Mouse (Mus musculus): ENCODE data around the gene Ripply3. TPM values are rescaled to one million over a fixed set of nuclear protein-coding genes. Genes with fewer than 3 reads are reported as not detected.

Ripply3 gene
- total RNA-seq (2021), result 1 to 10 TPM; 1.9 to 3.4 TPM
- long read RNA-seq, experiment 1, transcript Ripply3-201 (4 exons, 1,531 nt), result major isoform, 5 of 5 reads
- long read RNA-seq, experiment 1, partial matches to known transcripts, result 0 of 5 reads
- long read RNA-seq, experiment 1, other reads (novel, unspliced or antisense), result 0 of 5 reads
- long read RNA-seq, experiment 2, partial matches to known transcripts, result 1 of 4 reads
- long read RNA-seq, experiment 2, other reads (novel, unspliced or antisense), result 0 of 4 reads

DNA sequence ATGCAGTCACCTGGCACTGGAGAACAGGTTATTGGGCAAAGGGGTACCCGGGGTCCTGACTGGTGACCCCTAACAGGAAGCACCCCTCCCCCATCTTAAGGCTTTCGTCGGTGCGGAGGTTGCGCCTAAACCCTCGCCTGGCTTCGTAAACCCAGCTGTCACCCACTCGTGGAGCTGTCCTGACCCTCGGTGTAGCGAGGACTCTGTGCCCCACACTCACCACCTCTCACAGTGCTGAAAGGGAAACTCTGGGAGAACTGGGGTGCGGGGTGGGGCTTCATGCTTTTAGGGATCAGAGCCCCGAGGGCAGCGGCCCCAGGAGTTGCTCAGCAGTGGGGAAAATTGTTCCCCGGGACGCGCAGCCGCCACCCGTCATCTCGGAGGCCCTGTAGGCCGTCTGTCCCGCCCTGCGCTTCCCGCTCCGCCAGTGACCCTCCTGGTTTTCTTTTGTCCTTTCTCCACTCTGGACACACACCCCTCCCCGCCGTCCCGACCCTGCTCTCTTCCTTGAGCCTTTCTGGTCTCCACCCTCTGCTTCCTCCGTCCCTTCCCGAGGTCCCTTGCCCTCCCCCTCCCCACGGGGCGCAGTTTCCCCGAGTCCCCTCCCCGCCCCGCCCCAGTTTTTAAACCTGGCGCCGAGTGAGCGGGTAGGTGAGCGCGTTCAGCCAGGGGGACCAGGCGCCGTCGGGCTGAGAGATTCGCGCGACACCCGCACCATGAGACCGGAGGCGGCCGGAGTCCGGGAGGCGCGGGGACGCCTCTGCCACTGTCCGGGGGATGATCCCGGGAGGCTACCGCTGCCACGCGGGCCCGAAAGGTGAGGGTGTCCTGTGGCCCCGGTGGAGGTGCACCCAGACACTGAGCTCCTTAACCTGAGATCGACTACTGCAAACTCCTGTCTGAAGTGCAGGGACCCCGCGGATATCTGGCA, at the start of gene Ripply3:
TSS of gene Ripply3 (plus strand) at position 640 of the 931 bp plus-strand sequence.
- peak; percentile 57 for DNase-seq

DNA sequence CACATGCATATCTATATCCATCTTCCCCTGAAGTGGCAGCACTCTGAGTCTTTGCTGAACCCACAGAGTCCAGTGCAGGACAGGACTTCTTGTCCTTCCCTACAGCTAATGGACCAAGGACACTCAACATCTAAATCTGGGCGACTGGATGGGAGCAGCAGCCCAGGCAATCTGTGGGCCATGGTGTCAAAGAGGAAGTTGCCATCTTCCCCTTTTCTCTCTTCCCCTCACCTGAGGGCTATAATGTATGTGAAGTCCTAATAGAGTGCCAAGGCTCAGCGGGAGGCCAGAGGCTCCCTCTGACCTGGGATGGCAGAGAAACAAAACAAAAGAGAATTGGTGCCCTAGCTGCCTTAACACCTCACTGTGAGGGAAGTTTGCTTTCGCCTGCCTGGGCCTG, 44.2 kb upstream of the Ripply3 start:
- no peak for DNase-seq

DNA sequence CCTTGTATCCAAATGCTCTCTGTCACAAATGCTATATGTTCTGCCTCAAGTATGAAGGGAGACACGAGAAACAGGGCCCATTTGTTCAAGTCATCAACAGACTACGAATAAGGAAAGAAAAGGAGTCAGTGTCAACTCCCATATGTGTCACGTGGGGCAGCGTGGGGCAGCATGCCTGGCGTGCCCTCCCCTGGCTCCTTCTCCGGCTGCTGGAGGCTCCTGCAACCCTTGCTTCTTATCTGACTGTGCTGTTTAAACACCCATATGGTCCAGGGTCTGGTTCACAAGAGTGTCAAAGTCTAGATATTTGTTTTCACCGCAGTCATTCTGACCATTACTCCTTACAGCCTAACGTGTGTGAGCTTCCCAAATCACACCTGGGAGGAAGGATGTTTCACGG, 40.4 kb upstream of the Ripply3 start:
- DNase-seq, result no peak

DNA sequence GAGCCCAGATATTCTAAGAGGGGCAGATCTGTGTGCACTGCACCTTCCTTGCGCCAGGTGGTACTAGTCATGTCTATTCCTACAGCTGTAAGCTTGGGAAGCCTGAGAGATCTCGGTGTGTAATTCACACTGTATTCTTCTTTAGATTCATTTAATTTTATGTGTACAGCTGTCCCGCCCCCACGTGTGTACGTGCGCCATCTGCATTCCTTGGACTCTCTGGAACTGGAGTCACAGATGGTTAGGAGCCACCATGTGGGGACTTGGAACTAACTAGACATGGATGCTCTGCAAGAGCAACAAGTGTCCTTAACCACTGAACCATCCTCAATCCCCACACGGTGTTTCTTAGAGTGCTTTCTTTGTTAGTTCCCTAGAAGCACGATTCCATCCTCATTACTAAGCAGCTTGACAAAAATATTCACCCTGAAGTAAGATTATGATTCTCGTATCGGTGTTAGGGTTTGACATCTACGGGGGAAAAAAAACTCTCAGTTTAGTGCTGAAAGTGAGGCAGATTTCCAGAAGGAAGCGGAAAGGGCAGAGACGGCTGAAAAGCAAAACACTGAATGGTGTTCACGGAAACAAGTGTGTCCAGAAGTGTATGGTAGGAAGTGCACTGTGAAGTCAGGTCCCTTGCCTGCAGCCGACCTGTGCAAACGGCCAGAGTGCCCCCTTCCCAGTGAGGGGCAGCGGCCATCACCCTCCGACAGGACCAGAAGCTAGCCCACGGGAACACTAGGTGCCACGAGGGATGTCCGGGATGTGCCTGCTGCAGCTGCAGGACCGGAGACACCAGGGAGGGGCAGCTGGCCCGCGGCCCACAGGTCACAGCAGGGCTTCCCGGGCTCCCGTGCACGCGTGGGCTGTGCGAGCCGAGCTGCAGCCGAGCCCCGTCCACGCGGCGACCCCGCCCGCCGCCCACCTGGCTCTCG, 38.8 kb upstream of the Ripply3 start:
- DNase-seq, result peak; percentile 41

DNA sequence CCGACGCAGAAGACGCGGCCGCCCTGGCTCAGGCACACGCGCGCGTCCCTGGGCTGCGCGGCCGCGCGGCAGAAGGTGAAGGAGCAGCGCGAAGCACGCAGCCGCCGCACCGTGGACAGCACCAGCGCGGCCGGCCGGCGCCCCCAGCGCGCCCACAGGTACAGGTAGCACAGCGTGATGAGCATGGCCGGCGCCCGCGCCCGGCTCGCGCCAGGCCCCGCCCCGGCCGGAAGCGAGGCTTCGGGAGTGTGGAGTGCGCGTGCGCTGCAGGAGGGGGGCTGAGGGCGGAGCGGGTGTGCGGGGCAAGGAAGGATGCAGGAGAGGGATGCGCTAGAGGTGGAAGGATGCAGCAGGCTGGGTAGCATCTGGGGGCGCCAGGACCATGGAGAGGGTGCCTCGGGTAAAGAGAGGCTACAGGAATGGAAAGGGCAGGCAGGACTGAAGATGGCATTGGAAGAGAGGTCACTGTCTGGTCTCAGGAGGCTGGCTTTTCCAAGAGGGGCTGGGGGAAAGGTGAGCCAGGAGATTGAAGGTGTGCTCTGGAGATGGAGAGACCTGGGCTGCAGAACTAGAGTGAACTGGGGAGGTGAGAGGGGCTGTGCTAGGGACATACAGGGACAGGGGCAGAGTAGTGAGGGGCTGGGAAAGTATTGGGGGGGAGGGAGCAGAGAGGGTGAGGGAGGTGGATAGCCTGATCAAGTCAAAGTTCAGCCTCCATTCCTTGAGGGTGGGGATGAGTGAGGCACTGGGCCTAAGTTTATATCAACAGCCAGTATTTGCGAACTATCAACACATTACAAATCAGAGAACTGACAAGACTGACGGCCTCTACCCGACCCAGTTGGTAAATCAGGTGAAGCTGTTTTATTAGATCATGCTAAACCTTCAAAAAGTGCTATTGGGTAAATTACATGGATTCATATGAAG, 37.9 kb upstream of the Ripply3 start:
- peak; percentile 75 for DNase-seq

DNA sequence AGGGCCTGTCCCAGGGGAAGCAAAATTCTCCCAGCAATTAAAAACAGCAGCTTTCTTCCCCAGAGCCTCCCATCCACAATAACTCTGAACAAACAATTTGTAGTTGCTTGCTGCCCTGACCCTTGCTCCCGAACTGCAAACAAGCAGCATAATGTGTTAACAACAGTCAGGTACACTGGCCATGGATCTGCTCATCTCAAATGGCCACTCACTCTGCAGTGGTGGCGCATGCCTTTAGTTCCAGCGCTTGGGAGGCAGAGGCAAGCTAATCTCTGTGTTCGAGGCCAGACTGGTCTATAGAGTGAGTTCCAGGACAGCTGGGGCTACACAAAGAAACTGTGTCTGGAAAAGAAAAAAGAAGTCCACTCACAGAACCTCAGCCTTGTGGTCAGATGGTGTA, 37.1 kb upstream of the Ripply3 start:
- DNase-seq, result no peak

DNA sequence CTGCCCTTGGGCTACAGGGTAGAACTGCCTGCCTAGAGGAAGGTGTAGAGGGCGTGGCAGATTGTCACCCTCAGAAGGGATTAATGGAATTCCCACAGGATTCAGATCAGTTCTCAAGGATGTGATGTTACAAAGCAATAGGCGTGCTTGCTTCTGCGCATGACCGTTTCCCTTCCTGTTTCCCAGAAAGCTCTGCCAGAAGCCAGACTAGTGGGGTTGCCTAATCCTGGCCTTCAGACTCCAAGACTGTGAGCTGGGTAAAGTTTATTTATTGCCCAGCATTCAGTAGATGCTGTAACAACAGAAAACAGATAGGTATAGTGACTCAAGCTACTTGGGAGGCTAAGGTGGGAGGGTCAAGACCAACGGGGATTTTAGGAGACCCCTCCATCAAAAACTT, 30.1 kb upstream of the Ripply3 start:
- DNase-seq, result no peak

DNA sequence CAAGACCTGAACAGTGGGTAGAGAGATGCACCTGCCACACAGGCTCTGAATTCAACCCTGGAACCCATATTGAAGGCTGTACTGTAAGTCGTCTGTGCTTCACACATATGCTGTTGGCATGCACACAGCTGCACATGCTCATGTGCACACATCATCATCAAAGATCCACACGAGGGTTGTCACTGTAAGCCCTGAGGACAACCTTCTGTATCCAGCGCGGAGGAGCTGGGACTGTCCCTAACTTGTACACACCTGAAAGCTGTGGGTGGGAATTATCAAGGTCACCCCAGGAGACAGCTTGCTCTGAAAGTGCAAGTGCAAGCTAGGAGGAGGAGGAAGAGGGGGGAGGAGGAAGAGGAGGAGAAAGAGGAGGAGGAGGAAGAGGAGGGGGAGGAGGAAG, 29.0 kb upstream of the Ripply3 start:
- no peak for DNase-seq

DNA sequence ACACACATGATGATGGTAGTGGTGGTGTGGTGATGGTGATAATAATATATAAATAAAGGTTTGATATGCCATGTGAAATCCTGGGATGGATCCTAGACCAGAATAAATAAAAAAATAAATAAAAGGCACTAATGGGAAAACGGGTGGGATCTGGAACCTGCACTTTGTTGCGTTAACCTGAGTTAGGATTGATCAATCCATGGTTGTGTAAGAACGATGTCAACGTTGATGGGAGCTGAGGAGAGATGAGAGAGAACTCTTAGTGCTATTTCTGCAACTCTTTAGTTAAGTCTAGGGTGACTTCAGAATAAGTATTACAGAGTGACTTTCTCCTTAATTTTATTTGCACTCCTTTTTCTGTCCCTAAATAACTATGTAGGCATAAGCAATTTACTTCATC, 27.0 kb upstream of the Ripply3 start:
- no peak for DNase-seq

DNA sequence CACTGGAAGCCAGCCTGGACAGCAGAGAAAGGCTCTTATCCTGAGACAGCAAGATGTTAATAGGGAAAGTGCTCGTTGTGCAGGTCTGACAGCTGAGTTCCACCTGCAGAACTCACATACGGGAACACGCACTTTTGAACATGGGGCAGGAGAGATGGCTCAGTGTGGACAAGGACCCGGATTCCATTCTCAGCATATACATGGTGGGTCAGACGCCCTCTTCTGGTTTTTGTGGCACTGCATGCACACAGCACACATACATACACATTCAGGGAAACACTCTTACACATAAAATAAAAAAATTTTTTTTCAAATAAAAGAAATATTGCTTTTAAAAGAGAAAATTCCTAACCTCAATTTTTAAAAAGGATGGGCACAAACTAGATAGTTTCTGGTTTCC, 26.5 kb upstream of the Ripply3 start:
- no peak for DNase-seq

DNA sequence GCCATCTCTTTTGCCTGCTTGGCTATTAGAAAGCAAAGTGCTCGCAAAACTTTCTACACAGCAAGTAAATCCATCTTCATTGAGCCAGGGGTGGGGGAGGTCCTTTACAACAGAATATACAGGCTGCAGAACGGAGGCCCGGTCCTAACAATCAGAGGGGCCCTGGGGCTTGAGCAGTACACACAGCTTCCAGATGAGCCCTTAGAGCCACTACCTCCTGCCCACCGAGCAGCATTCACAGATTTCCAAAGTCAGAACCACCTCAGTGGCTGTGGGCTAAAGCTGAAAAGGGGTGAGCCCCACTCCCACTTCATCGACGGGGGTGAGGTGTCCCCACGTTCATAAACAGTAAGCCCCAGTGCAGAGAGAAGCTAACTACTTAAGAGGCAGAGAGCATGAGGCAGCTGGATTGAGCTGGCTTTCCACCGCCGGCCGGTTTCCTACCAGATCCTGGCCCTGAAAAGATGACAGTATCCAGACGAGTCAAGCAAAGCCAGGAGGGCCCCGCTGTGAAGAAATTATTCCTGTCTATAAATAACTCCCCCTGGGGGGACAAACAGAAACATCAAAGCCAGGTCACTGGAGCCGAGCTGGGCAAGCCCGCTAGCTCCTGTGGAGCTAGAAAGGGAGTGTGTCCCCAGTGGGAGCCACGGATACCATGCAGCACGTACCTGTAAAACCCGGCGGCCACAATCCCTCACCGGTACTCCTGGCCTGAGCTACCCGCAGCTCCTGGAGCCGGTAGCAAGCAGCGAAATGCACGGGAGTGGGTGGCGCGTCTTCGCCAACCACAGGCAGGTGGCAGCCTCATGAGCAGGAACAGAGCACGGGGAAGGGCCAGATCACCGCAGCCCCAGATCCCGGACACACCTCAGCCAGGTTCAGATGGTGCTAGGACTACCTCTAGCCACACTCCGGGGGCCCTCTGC, 25.7 kb upstream of the Ripply3 start:
- peak; percentile 24 for DNase-seq

DNA sequence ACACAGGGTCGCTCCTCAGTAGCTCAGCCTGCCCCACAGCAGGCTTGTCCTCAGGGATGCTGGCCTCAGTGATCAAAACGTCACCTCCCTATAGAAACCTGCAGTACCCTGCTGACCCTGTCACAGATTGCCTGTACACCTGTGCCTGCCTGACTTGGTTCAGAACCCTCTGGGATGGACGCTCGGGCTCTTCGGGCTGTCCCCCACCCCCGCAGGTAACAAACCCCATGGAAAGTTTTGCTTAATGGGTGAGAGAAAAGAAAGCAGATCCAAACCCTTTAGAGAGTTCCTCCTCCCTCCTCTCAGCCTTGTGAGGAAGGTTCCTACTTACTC, 25.1 kb upstream of the Ripply3 start:
- DNase-seq, result no peak

DNA sequence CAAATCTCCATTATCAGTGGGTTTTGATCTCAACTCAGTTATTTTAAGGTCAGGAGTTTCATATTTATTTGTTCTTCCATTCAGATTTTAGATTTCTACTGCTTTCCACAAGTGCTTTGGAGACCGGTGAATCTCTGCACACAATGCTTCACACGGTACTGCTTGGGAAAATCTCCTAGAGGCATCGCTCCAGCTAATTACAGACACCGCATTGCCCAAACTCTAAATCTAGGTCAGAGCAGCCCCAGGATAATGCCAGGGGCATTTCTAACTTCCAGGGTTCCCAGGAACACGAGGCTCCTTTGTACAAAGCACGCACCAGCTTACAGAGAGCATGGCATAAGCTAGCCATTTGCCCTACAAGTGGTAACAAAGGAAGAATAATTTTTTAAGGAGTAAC, 20.7 kb upstream of the Ripply3 start:
- no peak for DNase-seq

DNA sequence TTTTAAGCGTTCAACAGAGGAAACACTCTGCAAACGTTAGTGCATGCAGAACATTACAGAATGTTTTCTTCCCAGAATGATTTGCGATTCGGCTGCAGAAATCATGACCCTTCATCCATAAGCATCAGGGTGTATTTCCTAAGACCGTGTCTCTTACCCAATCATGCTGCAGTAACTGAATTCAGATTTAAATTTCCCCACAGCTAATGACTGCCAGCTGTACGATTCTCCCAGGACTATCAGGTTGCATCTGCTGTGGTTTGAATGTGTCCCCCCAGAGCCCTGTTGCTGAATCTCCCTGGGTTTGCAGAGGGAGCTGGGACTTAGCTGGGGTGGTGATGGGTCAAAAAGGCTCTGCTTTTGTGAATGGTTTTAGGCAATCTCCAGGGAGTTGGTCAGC, 20.3 kb upstream of the Ripply3 start:
- DNase-seq, result no peak

DNA sequence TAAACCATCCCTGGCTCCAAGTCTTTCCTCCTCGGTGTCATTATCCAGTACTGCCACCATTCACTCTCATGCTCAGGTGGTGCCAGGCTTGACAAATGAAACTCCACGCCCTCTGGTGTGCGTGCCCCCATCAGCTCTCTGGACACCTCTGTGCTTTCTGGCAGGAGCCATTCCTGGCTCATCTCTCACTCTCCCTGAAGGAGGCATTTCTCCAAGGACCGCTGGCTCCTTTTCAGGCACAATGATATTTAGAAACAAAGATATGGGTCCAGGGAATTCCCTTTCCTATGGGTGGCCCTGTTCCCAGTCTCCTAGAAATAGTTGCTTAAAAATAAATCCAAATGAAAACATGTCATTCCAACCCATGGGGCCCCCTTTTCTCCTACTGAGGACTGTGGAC, 19.2 kb upstream of the Ripply3 start:
- no peak for DNase-seq

DNA sequence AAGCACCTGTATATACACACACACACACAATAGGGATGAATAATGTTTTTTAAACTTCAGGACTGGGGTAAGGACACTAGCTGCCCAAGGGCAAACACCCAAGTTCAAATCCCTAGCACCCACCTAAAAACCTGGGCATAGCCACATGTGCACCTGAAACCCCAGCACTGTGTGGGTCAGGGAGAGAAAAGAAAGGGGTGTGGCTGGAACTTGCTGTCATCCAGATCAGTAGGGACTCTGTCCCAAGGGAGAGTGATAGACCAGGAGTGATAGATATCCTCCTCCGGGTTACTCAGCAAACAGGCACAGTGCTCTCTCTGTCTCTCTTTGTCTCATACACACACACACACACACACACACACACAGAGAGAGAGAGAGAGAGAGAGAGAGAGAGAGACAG, 16.8 kb upstream of the Ripply3 start:
- DNase-seq, result no peak

DNA sequence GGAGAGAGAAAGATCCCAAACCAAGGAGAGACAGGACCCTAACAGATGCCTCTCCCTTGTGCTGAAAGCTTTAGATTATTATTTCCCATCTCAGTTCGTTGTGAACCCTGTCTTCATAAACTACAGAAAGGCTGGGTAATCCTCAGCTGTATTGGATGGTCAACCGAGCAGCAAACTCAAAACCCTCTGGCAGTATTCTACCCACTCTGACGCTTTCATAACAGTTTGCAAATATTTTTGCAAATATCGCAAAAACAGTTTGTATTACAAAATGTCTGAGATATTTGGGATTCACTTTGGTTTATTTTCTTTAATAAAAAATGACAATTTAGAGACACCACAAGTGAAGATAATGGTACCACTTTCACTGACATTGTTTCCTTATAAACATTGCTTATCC, 16.3 kb upstream of the Ripply3 start:
- DNase-seq, result no peak

DNA sequence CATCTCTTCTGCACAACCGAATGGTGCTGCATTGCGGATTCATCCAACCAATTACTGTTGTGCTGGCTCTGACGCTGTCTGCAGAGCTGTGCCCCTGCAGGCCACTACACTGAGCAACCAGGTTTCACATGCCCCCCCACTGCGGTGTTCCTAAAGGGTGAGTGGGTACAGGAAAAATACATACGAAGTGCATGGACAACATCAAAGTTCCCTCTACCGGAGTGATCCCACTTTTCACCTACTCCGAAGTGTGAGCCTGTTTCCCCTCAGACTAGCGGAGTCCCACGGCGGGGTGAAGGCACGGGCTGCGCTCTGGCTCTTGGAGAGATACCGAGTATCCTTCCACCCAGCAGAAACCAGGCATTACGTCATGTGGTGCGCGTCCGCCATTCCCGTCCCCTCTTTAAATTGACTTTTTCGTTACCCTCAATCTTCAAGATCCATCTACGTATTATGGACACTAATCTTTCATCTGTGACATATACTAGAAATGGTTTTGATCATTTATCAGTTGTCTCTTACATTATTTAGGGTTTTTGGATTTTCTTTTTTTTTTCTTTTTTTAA, 15.5 kb upstream of the Ripply3 start:
- DNase-seq, result peak; percentile 73

DNA sequence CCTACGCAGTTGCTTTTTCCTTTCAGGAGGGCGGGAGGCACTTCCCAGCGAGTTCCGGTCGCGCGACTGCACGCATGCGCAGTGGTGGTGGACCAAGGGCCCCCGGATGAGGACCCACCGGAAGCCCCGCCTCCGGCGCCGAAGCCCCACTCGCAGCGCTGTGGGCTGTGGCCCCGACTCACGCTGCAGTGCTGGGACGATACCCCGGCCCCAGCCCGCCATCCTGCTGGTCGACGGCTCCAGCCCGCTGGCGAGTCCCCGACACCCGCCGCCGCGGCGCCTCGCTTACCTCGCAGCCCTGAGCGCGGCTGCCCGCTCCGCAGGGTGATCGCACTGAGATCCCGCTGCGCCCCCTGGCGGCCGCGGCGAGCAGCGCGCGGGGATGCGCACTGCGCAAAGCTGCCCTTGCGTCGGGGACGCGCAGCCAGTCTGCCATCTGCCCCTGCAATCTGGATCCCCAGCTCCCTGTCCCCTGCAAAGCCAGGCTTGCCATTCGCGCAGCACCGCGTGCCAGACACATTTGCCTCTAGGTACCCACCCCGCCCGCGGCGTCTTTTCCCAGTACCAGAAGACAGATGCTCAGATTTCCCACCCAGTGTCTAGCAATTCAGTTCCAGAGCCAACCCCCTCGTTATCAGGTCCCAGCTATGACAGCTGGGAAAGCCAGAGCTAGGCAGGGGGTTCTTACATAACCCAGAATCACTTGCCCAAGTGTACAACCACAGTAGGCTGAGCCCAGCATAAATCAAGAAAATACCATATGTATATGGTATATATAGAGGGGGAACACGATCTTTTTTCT, 14.8 kb upstream of the Ripply3 start, which contains the start of gene Hlcs:
TSS of gene Hlcs (minus strand) at position 343 of the 802 bp plus-strand sequence.
- peak; percentile 99 for DNase-seq

Data from gastrocnemius, postnatal 10 days (tissue).